Mouse (Mus musculus): ENCODE measurements at regions not wholly inside any gene's neighbourhood (a gene's known extent, or its start where the extent isn't known, plus 50 kb on each side); places are given as distances from the start of the nearest gene placed in this dataset.

- WGBS, result 87% methylated on average over 8 of the region's 8 CpGs
- TF ChIP-seq CTCF (IDR thresholded peaks at IDR 0.05; ENCODE audit: control insufficient read depth, insufficient read depth, low read length) (no peak), POLR2A (IDR thresholded peaks at IDR 0.05; ENCODE audit: borderline replicate concordance, control insufficient read depth, low read depth, low read length) (no peak)
- H3K4me3 ChIP-seq (replicated peaks; ENCODE audit: control insufficient read depth, low read depth, low read length), result no peak overlapping the region
- no peaks in the 10 kb centered on the region for H3K4me1 ChIP-seq (ENCODE audit: control insufficient read depth, insufficient read depth, low read length)
- no peak overlapping the region for H3K27ac ChIP-seq (ENCODE audit: control insufficient read depth, insufficient read depth, low read depth, low read length, poor library complexity)
These were observed 83.1 kb upstream of the Zfp618 start for GRCm38 (mm10) chr4:62882276-62882675.

- TF ChIP-seq POLR2A (IDR thresholded peaks at IDR 0.05; ENCODE audit: borderline replicate concordance, control insufficient read depth, low read depth, low read length) (no peak), CTCF (IDR thresholded peaks at IDR 0.05; ENCODE audit: control insufficient read depth, insufficient read depth, low read length) (no peak)
- WGBS, result 75% methylated on average over 7 of the region's 7 CpGs
- no peaks in the 10 kb centered on the region; the same call in 1 of the 2 replicates for H3K4me1 ChIP-seq (ENCODE audit: control insufficient read depth, insufficient read depth, low read length)
- H3K4me3 ChIP-seq (replicated peaks; ENCODE audit: control insufficient read depth, low read depth, low read length), result no peak overlapping the region
- H3K27ac ChIP-seq (ENCODE audit: control insufficient read depth, insufficient read depth, low read depth, low read length, poor library complexity), result no peak overlapping the region
These were observed 76.6 kb upstream of the Zfp618 start for GRCm38 (mm10) chr4:62888736-62889135.

GRCm38 (mm10) chr4:62889708-62890107 lies 75.7 kb upstream of the Zfp618 start:
- 41% methylated on average over 4 of the region's 4 CpGs for WGBS
- TF ChIP-seq CTCF (IDR thresholded peaks at IDR 0.05; ENCODE audit: control insufficient read depth, insufficient read depth, low read length), result peak; percentile 68
- TF ChIP-seq POLR2A (IDR thresholded peaks at IDR 0.05; ENCODE audit: borderline replicate concordance, control insufficient read depth, low read depth, low read length), result no peak
- H3K4me3 ChIP-seq (replicated peaks; ENCODE audit: control insufficient read depth, low read depth, low read length), result no peak overlapping the region
- H3K27ac ChIP-seq (ENCODE audit: control insufficient read depth, insufficient read depth, low read depth, low read length, poor library complexity), result no peak overlapping the region
- H3K4me1 ChIP-seq (ENCODE audit: control insufficient read depth, insufficient read depth, low read length), result no peaks in the 10 kb centered on the region; the same call in 1 of the 2 replicates

DNA sequence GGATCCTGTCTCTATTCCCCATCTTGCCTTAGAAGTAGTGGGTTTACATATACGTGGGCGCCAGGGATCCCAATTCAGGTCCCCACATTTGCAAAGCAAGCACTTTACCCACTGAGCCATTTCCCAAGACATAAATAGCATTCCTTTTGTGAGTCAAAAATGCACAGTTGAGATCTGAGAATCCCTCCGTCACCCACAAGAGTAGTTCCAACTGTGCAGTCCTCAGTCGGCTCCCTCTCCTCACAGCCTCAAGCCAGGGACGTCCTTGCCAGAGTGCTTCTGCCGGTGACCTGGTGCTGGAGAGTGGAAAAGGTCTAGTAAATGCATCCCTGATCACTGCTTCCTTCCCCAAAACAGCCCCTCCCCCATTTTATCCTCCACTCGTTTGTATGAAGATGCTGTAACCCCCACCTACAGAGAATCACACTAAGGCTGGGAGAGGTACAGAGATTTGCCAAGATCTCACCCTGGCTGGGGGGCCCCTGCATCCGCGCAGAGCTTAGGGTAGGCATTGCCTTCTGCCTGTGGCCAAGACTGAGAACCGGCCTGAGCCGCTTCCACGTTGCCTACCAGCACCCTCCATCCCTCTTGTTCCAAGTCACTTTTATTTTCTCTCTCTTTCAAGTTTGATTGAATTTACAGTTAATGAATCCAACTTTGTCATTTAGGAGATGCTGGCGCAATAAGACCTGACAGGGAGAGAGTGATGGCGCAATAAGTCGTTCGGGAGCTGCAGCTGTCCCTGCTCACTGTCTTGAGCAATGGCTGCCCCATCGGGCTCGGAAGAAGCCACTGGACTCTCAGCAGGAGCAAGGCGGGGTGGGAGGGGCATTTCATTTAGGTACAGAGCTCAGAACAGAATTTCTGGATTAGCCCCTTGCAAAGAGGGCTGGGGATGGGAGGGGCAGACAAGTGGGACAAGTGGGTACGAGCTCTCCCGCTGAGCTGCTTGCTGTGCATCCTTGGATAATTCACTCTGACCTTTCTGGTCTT lies 74.5 kb upstream of the Zfp618 start:
- Histone ChIP-seq H3K4me3 (replicated peaks; ENCODE audit: control insufficient read depth, low read depth, low read length) (no peak overlapping the region), H3K27ac (ENCODE audit: control insufficient read depth, insufficient read depth, low read depth, low read length, poor library complexity) (no peak overlapping the region), H3K4me1 (ENCODE audit: control insufficient read depth, insufficient read depth, low read length) (no peaks in the 10 kb centered on the region; the same call in 1 of the 2 replicates)
- 34% methylated on average over 21 of the region's 21 CpGs for WGBS
- TF ChIP-seq CTCF (IDR thresholded peaks at IDR 0.05; ENCODE audit: control insufficient read depth, insufficient read depth, low read length), result no peak
- TF ChIP-seq POLR2A (IDR thresholded peaks at IDR 0.05; ENCODE audit: borderline replicate concordance, control insufficient read depth, low read depth, low read length), result no peak

DNA sequence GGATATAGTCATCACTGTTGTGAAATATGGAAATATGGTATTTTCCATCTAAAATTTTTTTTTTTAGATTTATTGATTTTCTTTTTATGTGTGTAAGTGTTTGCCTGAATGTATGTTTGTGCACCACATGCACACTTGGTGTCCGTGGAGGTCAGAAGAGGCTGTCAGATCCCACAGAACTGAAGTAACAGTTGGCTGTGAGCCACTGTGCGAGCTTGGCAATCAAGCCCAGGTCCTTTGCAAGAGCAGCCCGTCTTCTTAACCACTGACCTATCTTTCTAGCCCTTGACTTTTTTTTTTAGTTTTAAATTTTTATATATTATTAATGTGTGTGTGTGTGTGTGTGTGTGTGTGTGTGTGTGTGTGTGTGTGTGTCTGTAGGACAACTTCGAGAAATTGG lies 52.5 kb upstream of the Zfp618 start:
- 64% methylated on average over 4 of the region's 4 CpGs for WGBS
- no peak overlapping the region for H3K4me3 ChIP-seq (replicated peaks; ENCODE audit: control insufficient read depth, low read depth, low read length)
- TF ChIP-seq CTCF (IDR thresholded peaks at IDR 0.05; ENCODE audit: control insufficient read depth, insufficient read depth, low read length) (no peak), POLR2A (IDR thresholded peaks at IDR 0.05; ENCODE audit: borderline replicate concordance, control insufficient read depth, low read depth, low read length) (no peak)
- no peak overlapping the region for H3K27ac ChIP-seq (ENCODE audit: control insufficient read depth, insufficient read depth, low read depth, low read length, poor library complexity)
- no peaks in the 10 kb centered on the region for H3K4me1 ChIP-seq (ENCODE audit: control insufficient read depth, insufficient read depth, low read length)

Data from bone marrow, adult 2 months (tissue).